Mouse (Mus musculus) kidney, postnatal 25 days (tissue): ENCODE results near the gene Afap1.

Experiments
- DNase-seq, 2 experiments: peaks; one replicate each; pipeline ENCODE4 v3.0.0; 2021; ENCODE audit warnings: mixed read lengths in 2 of 2

Afap1 gene

GRCm38 (mm10) chr5:35898114-35898513, 5.0 kb downstream of the Afap1 start:
- DNase-seq: peak; percentile 34 to 53

- DNase-seq: no peak
These were observed 5.9 kb downstream of the Afap1 start for GRCm38 (mm10) chr5:35898994-35899393.

- DNase-seq: peak; percentile 42 to 70
These were observed 7.5 kb downstream of the Afap1 start for GRCm38 (mm10) chr5:35900401-35901225.

GRCm38 (mm10) chr5:35901226-35901809, 8.2 kb downstream of the Afap1 start:
- peak in 1 of 2 experiments; percentile 67 for DNase-seq

GRCm38 (mm10) chr5:35903456-35903855, 10.3 kb downstream of the Afap1 start:
- DNase-seq: no peak

GRCm38 (mm10) chr5:35905283-35905682, 12.2 kb downstream of the Afap1 start:
- DNase-seq: no peak

- DNase-seq: no peak
These were observed 14.0 kb downstream of the Afap1 start for GRCm38 (mm10) chr5:35907090-35907489.

- DNase-seq: peak; percentile 89 to 95
These were observed 14.7 kb downstream of the Afap1 start for GRCm38 (mm10) chr5:35907633-35908426.

- peak; percentile 54 to 74 for DNase-seq
These were observed 15.7 kb downstream of the Afap1 start for GRCm38 (mm10) chr5:35908626-35909443.

GRCm38 (mm10) chr5:35915629-35916300, 22.6 kb downstream of the Afap1 start:
- no peak for DNase-seq

- DNase-seq: no peak
These were observed 23.5 kb downstream of the Afap1 start for GRCm38 (mm10) chr5:35916666-35917065.

- no peak for DNase-seq
These were observed 25.3 kb downstream of the Afap1 start for GRCm38 (mm10) chr5:35918387-35918786.

- DNase-seq: no peak
These were observed 27.0 kb downstream of the Afap1 start for GRCm38 (mm10) chr5:35920076-35920475.

- no peak for DNase-seq
These were observed 27.4 kb downstream of the Afap1 start for GRCm38 (mm10) chr5:35920557-35920956.

GRCm38 (mm10) chr5:35921141-35921540, 28.0 kb downstream of the Afap1 start:
- no peak for DNase-seq

- DNase-seq: peak; percentile 44 to 64
These were observed 28.6 kb downstream of the Afap1 start for GRCm38 (mm10) chr5:35921595-35922254.

GRCm38 (mm10) chr5:35923448-35923847, 30.3 kb downstream of the Afap1 start:
- no peak for DNase-seq

GRCm38 (mm10) chr5:35925171-35925634, 32.1 kb downstream of the Afap1 start:
- DNase-seq: peak; percentile 36 to 62

GRCm38 (mm10) chr5:35926511-35926910, 33.4 kb downstream of the Afap1 start:
- DNase-seq: no peak

- DNase-seq: no peak
These were observed 38.2 kb downstream of the Afap1 start for GRCm38 (mm10) chr5:35931296-35931695.

GRCm38 (mm10) chr5:35933059-35933458, 39.9 kb downstream of the Afap1 start:
- no peak for DNase-seq
